Mouse (Mus musculus) left cerebral cortex, adult 2 months (tissue): ENCODE results near the gene Bace1. TPM values are rescaled to one million over a fixed set of nuclear protein-coding genes. Genes with fewer than 3 reads are reported as not detected.

Source experiments
- DNase-seq, 2 experiments: peaks; one replicate each; pipeline ENCODE4 v3.0.0; 2021 to 2022; ENCODE audit warnings: low spot score in 2 of 2, mixed read lengths in 1 of 2; ENCODE audit errors: extremely low spot score in 1 of 2
- H3K27ac ChIP-seq: fragments of 200-600 bp; 2 replicates; pipeline ENCODE4 v1.8.1; 2022
- H3K4me3 ChIP-seq: fragments of 200-600 bp; 2 replicates; pipeline ENCODE4 v1.8.1; 2022
- CTCF ChIP-seq: fragments of 200-600 bp; IDR thresholded peaks from 2 replicates; pipeline ENCODE4 v1.8.1; 2022; ENCODE audit warnings: antibody characterized with exemption, mild to moderate bottlenecking, moderate library complexity
- intact Hi-C: fragments of 180-260 bp; cut with DNase I; formaldehyde crosslinking; loops from one replicate; pipeline ENCODE4 v1.15.1; 2025
- long read RNA-seq, 2 experiments: library from polyadenylated mRNA; stranded (forward); transcript quantifications; one replicate each; pipeline ENCODE4 v2.0.0; 2021; ENCODE audit warnings: borderline mapping rate in 2 of 2
- total RNA-seq, 2 experiments: library from RNA; stranded (reverse); gene quantifications; 2 replicates each; pipeline ENCODE4 v1.2.3; 2021

Bace1 gene
- 10 to 100 TPM; 77.3 to 79.5 TPM for total RNA-seq
- long read RNA-seq, experiment 1, full-length matches to known transcripts: 122 of 167 reads
- long read RNA-seq, experiment 1, partial matches to known transcripts: 5 of 167 reads
- long read RNA-seq, experiment 1, other reads (novel, unspliced or antisense): 40 of 167 reads
- long read RNA-seq, experiment 2, full-length matches to known transcripts: 89 of 124 reads
- long read RNA-seq, experiment 2, partial matches to known transcripts: 8 of 124 reads
- long read RNA-seq, experiment 2, other reads (novel, unspliced or antisense): 27 of 124 reads

DNA sequence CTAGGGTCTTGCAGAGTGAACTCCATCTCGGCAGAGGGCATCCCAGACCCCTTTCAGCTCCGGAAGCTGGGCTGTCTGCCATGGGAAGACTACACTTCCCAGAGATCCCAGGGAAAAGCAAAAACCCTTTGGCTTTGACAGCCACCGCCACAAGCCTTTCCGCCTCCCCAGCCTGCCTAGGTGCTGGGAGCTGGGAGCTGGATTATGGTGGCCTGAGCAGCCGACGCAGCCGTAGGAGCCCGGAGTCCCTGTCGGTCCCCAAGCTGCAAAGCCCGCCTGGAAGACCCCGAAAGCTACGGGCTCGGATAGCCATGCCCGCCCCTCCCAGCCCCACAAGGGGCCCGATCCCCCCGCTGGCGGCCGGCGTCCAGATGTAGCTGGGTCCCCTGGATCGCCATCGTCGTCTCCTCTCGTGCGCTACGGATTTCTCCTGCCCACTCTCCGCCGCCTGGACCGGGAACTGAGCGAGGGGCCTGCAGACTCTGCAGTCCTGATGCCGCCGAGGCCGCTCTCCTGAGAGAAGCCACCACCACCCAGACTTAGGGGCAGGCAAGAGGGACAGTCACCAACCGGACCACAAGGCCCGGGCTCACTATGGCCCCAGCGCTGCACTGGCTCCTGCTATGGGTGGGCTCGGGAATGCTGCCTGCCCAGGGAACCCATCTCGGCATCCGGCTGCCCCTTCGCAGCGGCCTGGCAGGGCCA is at the start of gene Bace1:
Gene Bace1, plus strand, starts transcription at position 147 of the 705 bp plus-strand sequence.
- peak; percentile 78 to 85 for DNase-seq
- intact Hi-C loops: loop anchor here (1.0 kb wide), 1 partner anchor 68 kb away; the partner anchor contains the start of genes Pcsk7 and Rnf214
- TF ChIP-seq CTCF: peak; percentile 44

GRCm38 (mm10) chr9:45791456-45792142 is 46.8 kb upstream of the Bace1 start:
- Histone ChIP-seq H3K4me3 (no peak overlapping the region), H3K27ac (no peak overlapping the region)
- no peak for TF ChIP-seq CTCF
- no peak for DNase-seq
- intact Hi-C loops: no loop called here

More for the DNA sequence above, at the start of gene Bace1:
- peak within 1 kb of the TSS; percentile 72 for H3K27ac ChIP-seq
- H3K4me3 ChIP-seq: peak within 1 kb of the TSS; percentile 94

GRCm38 (mm10) chr9:45792235-45792634 is 46.1 kb upstream of the Bace1 start:
- H3K4me3 ChIP-seq: no peak overlapping the region
- no peak for DNase-seq
- intact Hi-C loops: no loop called here
- H3K27ac ChIP-seq: no peak overlapping the region
- no peak for TF ChIP-seq CTCF

- no peak for TF ChIP-seq CTCF
- intact Hi-C loops: no loop called here
- Histone ChIP-seq H3K27ac (no peak overlapping the region), H3K4me3 (no peak overlapping the region)
- no peak for DNase-seq
Measured at GRCm38 (mm10) chr9:45793697-45794096, 44.7 kb upstream of the Bace1 start.

DNA sequence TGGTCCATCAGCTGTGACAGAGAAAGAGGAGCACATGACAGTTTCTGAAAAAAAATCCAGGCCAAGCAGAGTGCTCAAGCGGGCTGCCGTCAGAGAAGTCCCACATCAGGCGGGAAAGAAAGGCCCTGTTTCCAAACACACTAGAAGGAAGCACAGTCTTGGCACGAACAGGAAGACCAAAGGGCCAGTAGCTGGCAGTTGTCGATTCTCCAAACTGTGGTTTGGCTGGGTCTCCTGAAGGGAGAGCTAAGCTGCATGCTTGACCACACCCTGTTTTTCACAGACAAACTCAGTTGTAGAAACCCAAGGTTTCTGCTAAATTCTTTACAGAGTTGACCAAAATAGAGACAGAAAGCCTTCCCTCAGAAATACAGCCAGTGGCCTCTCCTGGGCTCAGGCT is 42.7 kb upstream of the Bace1 start:
- H3K27ac ChIP-seq: no peak overlapping the region
- no peak overlapping the region for H3K4me3 ChIP-seq
- no peak for TF ChIP-seq CTCF
- intact Hi-C loops: no loop called here
- no peak for DNase-seq

DNA sequence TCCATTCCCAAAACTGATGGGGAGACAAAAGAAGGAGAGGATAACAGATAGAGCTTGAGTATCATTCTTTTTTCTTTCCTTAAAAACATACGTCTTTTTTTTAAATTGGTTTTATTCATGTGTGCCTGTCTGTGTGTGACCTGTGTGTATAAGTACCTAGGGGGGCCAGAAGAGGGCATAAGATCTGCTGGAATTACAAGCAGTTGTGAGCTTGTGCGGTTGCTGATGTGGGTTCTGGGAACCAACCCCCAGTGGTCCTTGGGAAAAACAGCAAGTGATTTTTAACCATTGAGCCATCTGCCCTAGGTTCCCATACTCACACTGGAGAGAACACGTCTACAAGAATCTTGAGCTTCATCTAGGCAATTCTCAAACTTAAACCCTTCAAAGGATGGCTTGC is 41.1 kb upstream of the Bace1 start:
- Histone ChIP-seq H3K4me3 (no peak overlapping the region), H3K27ac (no peak overlapping the region)
- TF ChIP-seq CTCF: no peak
- intact Hi-C loops: no loop called here
- DNase-seq: no peak

DNA sequence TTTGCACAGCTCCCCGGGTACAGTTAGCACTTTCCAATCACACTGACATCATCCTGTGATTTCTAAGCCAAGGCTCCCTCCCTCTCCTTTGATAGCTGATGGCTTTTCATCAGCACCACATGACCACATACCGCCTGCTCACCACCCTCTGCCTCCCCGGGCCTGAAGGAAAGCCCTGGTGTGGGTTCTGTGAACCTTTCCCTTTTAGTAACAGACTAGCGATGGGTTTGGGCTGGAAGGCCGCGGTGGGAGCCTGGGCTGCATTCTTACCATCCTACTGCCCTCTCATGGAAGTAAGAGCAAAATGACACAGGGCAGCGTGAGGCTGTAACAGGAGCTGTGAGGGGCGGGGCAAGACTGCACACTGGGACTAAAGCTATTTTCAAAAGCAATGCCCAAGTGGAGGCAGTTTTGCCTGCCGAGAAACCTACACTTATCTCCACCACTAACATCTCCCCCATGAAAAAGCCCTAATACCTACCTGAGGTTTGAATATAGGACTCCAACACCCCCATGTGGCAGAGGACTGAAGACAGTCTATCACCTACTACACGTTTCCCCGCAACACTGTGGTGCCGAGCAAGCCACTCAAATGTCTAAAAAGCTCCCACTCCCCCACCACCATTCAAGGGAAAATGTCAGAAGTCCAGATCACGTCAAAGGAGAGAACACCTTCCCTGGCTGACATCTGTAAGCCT is 39.8 kb upstream of the Bace1 start:
- no peak for DNase-seq
- intact Hi-C loops: no loop called here
- Histone ChIP-seq H3K4me3 (no peak overlapping the region), H3K27ac (no peak overlapping the region)
- TF ChIP-seq CTCF: no peak; the same call in none of the 2 replicates

DNA sequence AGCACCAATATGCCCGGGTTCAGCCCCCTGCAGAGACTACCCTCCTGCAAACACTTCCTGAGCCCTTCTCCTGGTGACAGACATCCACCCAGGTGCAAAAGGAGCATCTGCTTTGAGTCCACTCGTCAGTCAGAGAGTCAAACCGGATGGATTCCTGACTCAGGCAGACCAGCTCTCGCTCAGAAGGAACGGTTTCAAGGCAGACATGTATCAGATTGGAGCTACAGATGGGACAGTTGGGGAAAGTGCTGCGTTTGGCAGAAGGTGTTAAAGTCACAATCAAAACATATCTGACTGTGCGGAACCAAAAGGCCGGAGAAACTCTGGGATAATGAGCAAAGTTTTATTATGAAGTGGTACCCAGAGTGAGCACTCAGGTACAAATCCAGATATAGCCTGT is 39.0 kb upstream of the Bace1 start:
- intact Hi-C loops: no loop called here
- TF ChIP-seq CTCF: no peak
- DNase-seq: no peak
- no peak overlapping the region for H3K27ac ChIP-seq
- no peak overlapping the region for H3K4me3 ChIP-seq

GRCm38 (mm10) chr9:45803070-45803774 is 35.2 kb upstream of the Bace1 start:
- Histone ChIP-seq H3K4me3 (no peak overlapping the region), H3K27ac (no peak overlapping the region)
- TF ChIP-seq CTCF: no peak
- intact Hi-C loops: no loop called here
- DNase-seq: no peak

DNA sequence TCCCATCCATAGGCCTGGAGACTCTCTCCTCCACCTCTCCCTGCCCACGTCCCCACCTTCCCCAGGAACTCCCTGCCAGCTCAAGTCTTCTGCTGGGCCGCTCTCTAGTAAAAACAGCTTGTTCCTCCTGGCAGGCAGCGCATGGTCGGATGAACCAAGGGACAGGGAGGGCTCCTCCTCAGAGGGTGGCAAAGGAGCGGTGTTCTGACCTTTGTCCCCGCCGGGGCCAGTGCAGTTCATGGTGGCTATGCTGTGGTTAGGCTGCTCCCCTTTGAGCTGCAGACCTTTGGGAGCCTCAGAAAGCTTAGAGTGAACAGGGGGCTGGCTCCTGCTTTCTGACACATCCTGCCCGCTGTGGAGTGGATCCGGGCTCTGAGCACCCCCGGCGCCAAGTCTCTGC is 31.5 kb upstream of the Bace1 start:
- Histone ChIP-seq H3K4me3 (no peak overlapping the region), H3K27ac (no peak overlapping the region)
- intact Hi-C loops: no loop called here
- no peak for TF ChIP-seq CTCF
- no peak for DNase-seq

DNA sequence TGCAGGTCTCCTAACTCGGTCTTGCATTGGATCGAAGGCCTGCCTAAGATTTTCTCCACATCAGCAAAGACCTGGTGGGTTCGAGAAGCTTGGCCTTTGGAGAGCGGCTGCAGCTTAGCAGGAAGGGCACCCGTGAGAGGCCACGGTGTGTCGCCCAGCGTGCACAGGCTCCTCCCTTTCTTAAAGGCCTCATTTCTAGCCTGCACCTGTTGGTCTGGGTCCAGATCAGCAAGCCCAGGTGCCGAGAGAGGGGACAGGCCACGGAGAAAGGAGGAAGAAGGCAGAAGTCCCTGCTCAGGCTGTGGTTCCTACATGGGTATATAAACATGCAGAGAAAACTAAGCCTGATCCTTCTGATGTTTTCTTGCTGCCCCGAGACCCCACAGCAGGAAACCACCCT is 31.0 kb upstream of the Bace1 start:
- H3K27ac ChIP-seq: no peak overlapping the region
- no peak for TF ChIP-seq CTCF
- no peak for DNase-seq
- intact Hi-C loops: no loop called here
- H3K4me3 ChIP-seq: no peak overlapping the region
